Mouse (Mus musculus) kidney, adult 10 weeks (tissue): ENCODE measurements around the gene Gm4131. TPM values are rescaled to one million over a fixed set of nuclear protein-coding genes. Genes with fewer than 3 reads are reported as not detected.

Source experiments
- polyA plus RNA-seq: library from polyadenylated mRNA; stranded (reverse); fragments of 350-450 nt; fragmentation: Illumina TruSeq; extraction: RNeasy Lipid Tissue Mini Kit (QIAGEN cat#74804); gene quantifications from one replicate; pipeline ENCODE4 v1.2.3, GENCODE M21; 2014; ENCODE audit warnings: low read depth, low replicate concordance

Gm4131 gene
- not detected for polyA plus RNA-seq

GRCm38 (mm10) chr14:62566821-62567220, at the start of gene Gm4131:
Gm4131 (minus strand) TSS chr14:62566921.

GRCm38 (mm10) chr14:62555309-62555829, 11.4 kb downstream of the Gm4131 start, which contains the start of gene Fam124a:
Fam124a (plus strand) TSS chr14:62555737.

GRCm38 (mm10) chr14:62456239-62456747, 110.4 kb downstream of the Gm4131 start, which contains the start of gene Gucy1b2:
Gucy1b2 (minus strand) TSS chr14:62456289.

Other genes starting within 250 kb of the Gm4131 start
- not detected for gene Gucy1b2, start 110.6 kb downstream of the Gm4131 start, polyA plus RNA-seq
- gene Fam124a, start 11.2 kb downstream of the Gm4131 start, polyA plus RNA-seq: 2.3 TPM
- not detected for gene Serpine3, start 96.7 kb upstream of the Gm4131 start, polyA plus RNA-seq
- gene Ints6, start 194.2 kb upstream of the Gm4131 start, polyA plus RNA-seq: 48.5 TPM